Mouse (Mus musculus) duodenum, adult 2 months (tissue): Measurements from ENCODE around the gene Olfr206. TPM values are rescaled to one million over a fixed set of nuclear protein-coding genes. Genes with fewer than 3 reads are reported as not detected.

Experiments
- polyA plus RNA-seq: library from polyadenylated mRNA; depleted of rRNA; stranded (reverse); fragments of >200 nt; gene quantifications from 2 replicates; pipeline ENCODE4 v1.2.3, GENCODE M21; 2012; ENCODE audit warnings: low replicate concordance; rRNA removed

Gene Olfr206
- not detected in 2 replicates for polyA plus RNA-seq

GRCm38 (mm10) chr16:59349146-59349545 lies at the start of gene Olfr206:
Olfr206 (minus strand) TSS chr16:59349246.

DNA sequence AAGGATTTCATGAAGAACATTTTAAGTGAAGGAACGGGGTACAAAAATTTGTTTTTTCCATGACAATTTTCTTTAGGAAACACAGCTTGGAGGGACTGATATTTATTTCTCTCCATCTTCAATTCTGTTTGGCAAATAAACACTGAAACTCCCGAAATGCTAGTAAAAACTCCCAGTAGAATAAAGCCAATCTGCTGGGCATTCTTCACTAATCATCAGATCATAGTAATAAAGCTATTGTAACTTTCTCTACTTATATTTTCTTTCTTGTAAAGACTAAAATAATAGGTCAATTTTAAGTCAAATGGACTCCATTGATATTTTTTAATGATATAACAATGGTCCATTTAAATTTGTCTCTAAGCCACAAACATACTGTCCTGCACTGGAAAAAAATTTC lies 14.8 kb upstream of the Olfr206 start, which contains the start of gene Olfr209:
Olfr209 (minus strand) TSS at position 101 of the 400 bp plus-strand sequence.

DNA sequence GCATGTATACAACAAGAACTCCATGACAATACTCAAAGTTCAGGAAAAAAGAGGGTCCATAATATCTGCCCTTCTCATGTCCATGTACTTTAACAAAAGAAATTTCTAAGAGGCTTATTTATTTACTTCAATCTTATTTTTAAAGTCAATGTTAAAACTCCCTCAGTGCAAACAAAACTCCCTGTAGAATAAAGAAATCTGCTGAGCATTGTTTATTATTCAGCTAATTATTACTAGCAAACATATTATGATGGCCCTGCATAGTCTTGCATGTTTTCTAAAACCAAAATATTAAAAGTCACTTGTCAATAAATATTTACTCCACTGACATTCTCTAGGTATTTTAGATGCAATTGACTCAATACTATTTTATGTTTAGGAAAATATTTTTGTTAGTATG lies 18.0 kb downstream of the Olfr206 start, which contains the start of gene Olfr205:
Olfr205 (minus strand) TSS at position 101 of the 400 bp plus-strand sequence.

DNA sequence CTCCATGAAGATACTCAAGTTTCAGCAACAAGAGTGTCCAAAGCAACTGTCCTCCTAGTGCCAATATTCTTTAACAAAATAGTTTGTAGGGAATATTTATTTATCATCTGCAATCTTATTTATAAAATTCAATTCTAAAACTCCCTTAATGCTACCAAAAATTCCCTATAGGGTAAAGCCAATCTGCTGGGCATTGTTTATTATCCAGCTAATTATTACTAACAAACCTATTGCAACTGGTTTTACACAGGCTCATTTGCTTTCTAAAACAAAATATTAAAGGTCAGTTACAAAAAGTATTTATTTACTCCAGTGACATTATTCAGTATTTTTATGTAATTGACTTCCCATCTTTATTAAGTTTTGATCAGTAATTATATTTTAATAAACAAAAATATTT lies 30.9 kb downstream of the Olfr206 start, which contains the start of gene Olfr204:
Olfr204 (minus strand) TSS at position 101 of the 400 bp plus-strand sequence.

DNA sequence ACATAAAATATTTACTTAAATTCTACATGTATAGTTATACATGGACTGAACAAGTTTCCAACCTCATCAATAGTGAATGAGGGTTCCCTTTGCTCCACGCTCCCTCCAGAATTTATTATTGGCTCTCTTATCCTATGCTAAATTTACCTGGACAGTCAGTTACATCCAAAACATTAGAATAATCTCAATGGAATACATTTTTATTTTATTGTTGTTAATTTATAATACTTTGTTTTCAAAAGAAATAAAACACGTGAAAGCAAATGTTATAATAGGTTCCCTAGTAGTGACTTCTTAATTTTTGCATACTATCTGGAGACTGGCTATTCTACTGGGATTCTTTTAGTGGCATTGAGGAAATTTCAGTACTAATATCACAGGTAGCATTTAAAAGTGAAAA lies 50.5 kb downstream of the Olfr206 start, which contains the start of gene Olfr203:
Olfr203 (plus strand) TSS at position 301 of the 400 bp plus-strand sequence.

Other genes starting within 250 kb of the Olfr206 start
- not detected in 2 replicates for gene Olfr193, start 237.4 kb downstream of the Olfr206 start, polyA plus RNA-seq
- gene Olfr194, start 228.2 kb downstream of the Olfr206 start, polyA plus RNA-seq = not detected in 2 replicates
- not detected in 2 replicates for gene Olfr195, start 202.2 kb downstream of the Olfr206 start, polyA plus RNA-seq
- not detected in 2 replicates for gene Olfr196, start 178.8 kb downstream of the Olfr206 start, polyA plus RNA-seq
- not detected in 2 replicates for gene Olfr198, start 145.7 kb downstream of the Olfr206 start, polyA plus RNA-seq
- gene Olfr199, start 129.5 kb downstream of the Olfr206 start, polyA plus RNA-seq = not detected in 2 replicates
- gene Olfr201, start 76.6 kb downstream of the Olfr206 start, polyA plus RNA-seq = not detected in 2 replicates
- gene Olfr202, start 62.5 kb downstream of the Olfr206 start, polyA plus RNA-seq = not detected in 2 replicates
- gene Olfr203, start 50.4 kb downstream of the Olfr206 start, polyA plus RNA-seq = not detected in 2 replicates
- gene Olfr204, start 31.0 kb downstream of the Olfr206 start, polyA plus RNA-seq = not detected in 2 replicates
- not detected in 2 replicates for gene Olfr205, start 18.1 kb downstream of the Olfr206 start, polyA plus RNA-seq
- not detected in 2 replicates for gene Olfr209, start 14.7 kb upstream of the Olfr206 start, polyA plus RNA-seq
- not detected in 2 replicates for gene Gabrr3, start 58.1 kb upstream of the Olfr206 start, polyA plus RNA-seq
- 0.95 and 1.9 TPM in 2 replicates for gene Riox2, start 122.5 kb upstream of the Olfr206 start, polyA plus RNA-seq